In the genomic region with DNA sequence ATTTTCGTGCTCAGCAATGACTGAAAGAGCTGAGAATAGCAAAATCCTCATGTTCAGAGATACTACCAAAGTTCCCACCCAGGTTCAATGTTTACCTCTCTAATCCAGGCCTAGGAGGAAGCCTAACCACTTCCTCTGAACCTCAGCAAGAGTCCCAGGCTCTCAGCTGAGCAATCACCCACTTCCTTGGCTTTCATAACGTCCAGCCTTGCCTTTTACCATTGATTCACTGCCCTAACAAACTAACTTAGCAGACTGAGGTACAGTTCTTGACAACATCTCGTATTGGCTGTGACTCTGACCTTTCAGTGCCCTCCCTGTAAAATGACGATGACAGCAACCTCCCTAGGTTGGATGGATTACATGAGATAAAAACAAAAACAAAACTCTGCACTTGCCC, we compare ENCODE assay signal across 8 mouse cellular contexts. TPM values are rescaled to one million over a fixed set of nuclear protein-coding genes. Genes with fewer than 3 reads are reported as not detected.
DNase-seq lines count a peak whose midpoint lies in the region; ATAC-seq and TF ChIP-seq lines count a peak whose summit lies in the region.

No protein-coding gene starts in this region.

- TF ChIP-seq CTCF in cerebellum, adult 2 months (IDR thresholded peaks at IDR 0.05; ENCODE audit: borderline replicate concordance, insufficient read depth, low read depth, low read length), result no peak

- H3K4me2 ChIP-seq in liver, embryonic 12.5 days, result peak overlapping the region; percentile 99

- no peak for ATAC-seq in liver, embryonic 12.5 days

- TF ChIP-seq POLR2A in cerebellum, adult 2 months (IDR thresholded peaks at IDR 0.05; ENCODE audit: borderline replicate concordance, insufficient read depth, low read length), result no peak

- DNase-seq in cerebellum, adult 2 months, result no peak
- no peak for DNase-seq in cerebellum, postnatal 36 days
- peak; percentile 66 for DNase-seq in thymus, postnatal 0 days (ENCODE audit: low spot score)
- DNase-seq in thymus, adult 18-20 months, result no peak
- peak; percentile 65 for DNase-seq in skeletal muscle tissue, adult 2 months (ENCODE audit: low read depth, low spot score)
- no peak for DNase-seq in urinary bladder, postnatal 4 days (ENCODE audit: low spot score in 2 of 2)
- DNase-seq in cerebellum, adult 8-10 months, result no peak

- H3K4me3 ChIP-seq in cerebellum, adult 2 months (replicated peaks; ENCODE audit: insufficient read depth, low read depth, low read length), result peak overlapping the region; percentile 72
- H3K4me3 ChIP-seq in liver, embryonic 12.5 days, result peak overlapping the region; percentile 76

- no peak overlapping the region for H3K9ac ChIP-seq in liver, embryonic 12.5 days

- peak overlapping the region; percentile 81 for H3K27ac ChIP-seq in cerebellum, adult 2 months (ENCODE audit: insufficient read depth, low read length)
- no peak overlapping the region for H3K27ac ChIP-seq in liver, embryonic 12.5 days

- WGBS in cerebellum, adult 2 months, result 18% methylated on average over 4 of the region's 4 CpGs
- WGBS in liver, embryonic 12.5 days (ENCODE audit: insufficient replicate concordance), result 25% methylated on average over 4 of the region's 4 CpGs

- H3K27me3 ChIP-seq in cerebellum, adult 2 months (ENCODE audit: control insufficient read depth, insufficient read depth, low read length), result no peaks in the 10 kb centered on the region
- H3K27me3 ChIP-seq in liver, embryonic 12.5 days (replicated peaks), result peaks cover 22% of the 10 kb centered on the region

- H3K4me1 ChIP-seq in cerebellum, adult 2 months (ENCODE audit: control insufficient read depth, insufficient read depth, low read length), result peaks cover 23% of the 10 kb centered on the region
- H3K4me1 ChIP-seq in liver, embryonic 12.5 days, result peaks cover 34% of the 10 kb centered on the region

- no peaks in the 10 kb centered on the region for H3K36me3 ChIP-seq in liver, embryonic 12.5 days

- H3K9me3 ChIP-seq in liver, embryonic 12.5 days (replicated peaks), result no peaks in the 10 kb centered on the region

RNA-seq across cellular contexts. Expression of a gene that starts 2.0 kb away (rescaled TPM):
- polyA plus RNA-seq in cerebellum, adult 2 months (2012; rRNA removed), result 117 and 128 TPM in 2 replicates
- polyA plus RNA-seq in thymus, postnatal 0 days (2015; fragmentation: Nextera tagmentation; extraction: Ambion mirVana), result 30.6 and 33.7 TPM in 2 replicates
- polyA plus RNA-seq in liver, embryonic 12.5 days (2016; fragmentation: Nextera tagmentation; extraction: Ambion mirVana), result 17.6 and 20.4 TPM in 2 replicates

RNA-seq across cellular contexts. Expression of a gene that starts 38.5 kb away (rescaled TPM):
- 60.4 and 63.5 TPM in 2 replicates for polyA plus RNA-seq in cerebellum, adult 2 months (2012; rRNA removed)
- 83.8 and 86.3 TPM in 2 replicates for polyA plus RNA-seq in thymus, postnatal 0 days (2015; fragmentation: Nextera tagmentation; extraction: Ambion mirVana)
- 49.6 and 51.9 TPM in 2 replicates for polyA plus RNA-seq in liver, embryonic 12.5 days (2016; fragmentation: Nextera tagmentation; extraction: Ambion mirVana)

Comparison
In these comparisons a context has a peak if more than half of its experiments do, and no peak if none do; other contexts are left out.
1. DNase-seq: peak in thymus, postnatal 0 days (single experiment) and skeletal muscle tissue, adult 2 months (single experiment); none in cerebellum, adult 2 months (0 of 2), cerebellum, postnatal 36 days (0 of 2), thymus, adult 18-20 months (0 of 2), urinary bladder, postnatal 4 days (0 of 2) and cerebellum, adult 8-10 months (single experiment).